Mouse (Mus musculus) liver, adult (tissue): ENCODE measurements around the gene Prkacb.

Experiments used
- GATA4 ChIP-seq: IDR thresholded peaks from 2 replicates; pipeline ENCODE4 v1.6.1; 2014; ENCODE audit warnings: mild to moderate bottlenecking, low read length; ENCODE audit not compliant: insufficient replicate concordance

Prkacb gene

GRCm38 (mm10) chr3:146783645-146784225, 29.1 kb downstream of the Prkacb start:
- no peak for TF ChIP-seq GATA4

DNA sequence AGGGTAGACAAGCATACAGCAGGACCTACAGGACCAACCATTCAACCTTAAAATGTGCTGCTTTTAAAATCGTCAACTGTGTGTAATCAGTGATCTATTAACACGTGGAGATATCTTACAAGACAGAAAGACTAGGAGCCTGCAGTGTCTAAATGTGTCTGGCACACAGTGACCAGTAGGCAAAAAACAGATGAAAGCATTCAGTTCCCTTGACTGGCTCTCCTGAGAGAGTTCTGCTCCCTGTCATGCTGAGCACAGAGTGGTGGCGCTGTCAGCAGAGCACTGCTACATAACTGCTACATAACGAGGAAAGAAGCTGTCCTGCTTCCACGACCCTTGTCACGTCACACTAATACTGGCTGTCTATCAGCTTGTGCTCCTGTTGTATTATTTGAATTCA, 30.2 kb downstream of the Prkacb start:
- no peak for TF ChIP-seq GATA4

GRCm38 (mm10) chr3:146781131-146781530, 31.7 kb downstream of the Prkacb start:
- TF ChIP-seq GATA4: no peak

DNA sequence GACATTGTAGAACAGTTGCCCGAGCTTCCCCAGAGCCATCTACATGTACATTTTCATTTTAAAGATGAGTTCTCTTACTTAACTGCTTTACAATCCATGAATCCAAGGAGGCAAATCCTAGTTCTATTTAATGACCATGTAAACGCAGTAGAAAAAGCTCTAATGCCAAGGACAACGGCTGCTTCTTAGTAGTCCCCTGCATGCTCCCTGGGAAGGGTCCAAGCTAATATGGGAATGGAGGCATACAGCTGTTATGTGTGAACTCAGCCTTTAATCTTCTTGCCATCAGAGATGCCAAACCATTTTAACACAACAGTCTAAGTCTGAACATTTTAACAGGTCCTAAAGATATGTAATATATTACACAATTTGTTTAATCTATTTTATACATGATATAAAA, 32.5 kb downstream of the Prkacb start:
- no peak for TF ChIP-seq GATA4

GRCm38 (mm10) chr3:146778913-146779312, 33.9 kb downstream of the Prkacb start:
- no peak for TF ChIP-seq GATA4

DNA sequence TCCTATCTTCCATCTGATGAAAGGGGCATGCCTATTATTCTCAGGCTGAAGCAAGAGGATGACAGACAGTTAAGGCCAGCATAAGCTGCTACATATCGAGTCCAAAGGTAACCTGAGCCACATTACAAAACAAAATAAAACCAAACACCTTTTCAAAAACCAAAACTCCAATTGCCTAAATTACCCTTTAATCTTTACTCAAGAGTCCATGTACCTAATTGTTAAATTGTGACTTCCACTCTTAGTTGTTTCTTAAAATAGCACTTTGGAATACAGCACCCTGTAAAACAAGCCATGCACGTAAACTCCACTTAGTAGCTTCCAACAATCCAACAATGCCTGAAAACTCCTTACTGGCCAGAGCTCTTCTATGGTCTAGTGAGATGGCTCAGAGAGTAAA, 34.3 kb downstream of the Prkacb start:
- TF ChIP-seq GATA4: no peak

DNA sequence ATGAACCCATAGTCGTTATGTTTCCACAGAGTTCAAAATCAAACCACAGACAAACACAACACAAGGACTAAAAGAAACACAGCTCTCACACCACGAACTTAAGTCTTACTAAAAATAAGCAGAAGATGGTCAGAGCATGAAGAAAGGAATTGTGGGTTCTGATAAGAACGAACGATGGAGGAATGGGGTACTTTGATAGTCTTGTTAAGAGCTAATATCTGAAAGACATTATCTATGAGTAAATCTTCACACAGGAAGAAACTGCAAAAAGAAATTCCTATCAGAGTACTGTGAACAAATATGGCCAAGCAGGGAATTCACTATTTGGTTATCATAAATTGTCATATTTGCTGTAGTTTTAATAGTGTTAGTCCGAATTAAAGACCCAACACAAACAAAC, 36.1 kb downstream of the Prkacb start:
- TF ChIP-seq GATA4: no peak

DNA sequence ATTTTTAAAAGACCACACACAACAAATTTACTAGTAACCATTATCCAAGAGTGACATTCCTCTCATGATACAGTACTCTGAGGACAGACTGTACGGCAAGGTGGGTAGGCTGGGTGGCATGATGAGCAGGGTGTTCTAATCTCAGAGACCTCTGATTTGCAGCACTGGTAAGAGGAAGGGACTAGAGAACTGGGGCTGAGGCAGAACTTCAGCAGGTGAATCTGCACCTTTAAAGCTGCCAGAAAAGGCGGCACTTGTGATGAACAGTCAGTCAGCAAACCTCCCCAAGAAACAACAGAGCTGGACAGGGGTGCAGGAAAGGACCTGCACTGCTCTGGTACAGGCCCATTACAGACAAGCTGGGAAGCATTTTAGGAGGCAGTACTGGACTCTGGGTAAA, 41.9 kb downstream of the Prkacb start:
- no peak for TF ChIP-seq GATA4

DNA sequence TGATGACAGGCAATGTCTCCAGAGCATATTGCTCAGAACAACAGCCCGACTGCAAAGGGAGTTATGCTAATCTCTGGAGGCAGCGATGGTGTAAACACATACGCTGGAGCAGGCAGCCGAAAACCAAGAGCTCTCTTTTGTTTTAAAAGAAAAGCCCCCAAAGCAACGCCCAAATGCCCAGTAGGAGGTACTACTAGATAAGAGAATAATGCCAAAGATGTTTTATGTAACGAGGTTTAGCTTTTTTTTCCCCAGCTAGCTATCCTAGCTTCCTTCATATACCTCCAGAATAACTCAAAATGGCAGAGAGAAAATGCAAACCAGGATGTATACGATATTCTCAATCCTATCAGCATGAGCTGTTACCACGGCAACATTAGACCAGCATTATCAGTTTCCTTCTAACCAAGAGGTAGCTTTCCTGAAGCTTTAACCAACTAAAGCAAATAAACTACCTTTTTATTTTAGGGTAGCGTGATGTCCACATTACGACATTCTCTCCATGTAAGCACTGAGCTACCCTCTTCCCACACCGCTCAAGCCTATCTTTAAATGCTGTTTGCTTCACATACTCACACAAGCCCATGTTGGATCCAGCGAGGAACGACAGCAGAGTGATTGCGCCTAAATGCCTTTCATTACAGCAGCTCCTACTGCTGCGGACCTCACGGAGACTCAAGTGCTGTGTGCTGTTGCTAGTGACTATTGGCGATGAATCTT, 42.7 kb downstream of the Prkacb start:
- no peak for TF ChIP-seq GATA4

- no peak for TF ChIP-seq GATA4
Observed at GRCm38 (mm10) chr3:146769569-146769939, 43.2 kb downstream of the Prkacb start.

DNA sequence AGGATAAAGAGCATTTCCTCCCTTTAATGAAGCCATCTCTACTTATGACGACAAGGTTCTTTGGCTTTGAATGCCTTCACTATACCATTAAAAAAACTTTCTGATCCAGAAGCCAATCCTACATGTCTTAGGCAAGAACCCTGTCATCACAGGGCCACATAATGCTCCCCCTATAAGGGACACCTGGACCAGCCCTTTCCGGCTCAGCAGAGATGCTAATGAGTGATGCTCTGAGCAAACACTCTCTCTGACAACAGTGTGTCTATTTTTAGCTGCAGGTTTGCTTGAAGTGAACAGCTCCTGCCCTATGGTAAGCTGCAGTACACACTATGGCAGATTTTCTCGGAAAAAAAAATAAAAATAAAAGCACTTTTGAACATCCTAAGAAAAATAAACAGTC, 43.9 kb downstream of the Prkacb start:
- TF ChIP-seq GATA4: no peak

- no peak for TF ChIP-seq GATA4
Observed at GRCm38 (mm10) chr3:146768360-146768759, 44.4 kb downstream of the Prkacb start.

DNA sequence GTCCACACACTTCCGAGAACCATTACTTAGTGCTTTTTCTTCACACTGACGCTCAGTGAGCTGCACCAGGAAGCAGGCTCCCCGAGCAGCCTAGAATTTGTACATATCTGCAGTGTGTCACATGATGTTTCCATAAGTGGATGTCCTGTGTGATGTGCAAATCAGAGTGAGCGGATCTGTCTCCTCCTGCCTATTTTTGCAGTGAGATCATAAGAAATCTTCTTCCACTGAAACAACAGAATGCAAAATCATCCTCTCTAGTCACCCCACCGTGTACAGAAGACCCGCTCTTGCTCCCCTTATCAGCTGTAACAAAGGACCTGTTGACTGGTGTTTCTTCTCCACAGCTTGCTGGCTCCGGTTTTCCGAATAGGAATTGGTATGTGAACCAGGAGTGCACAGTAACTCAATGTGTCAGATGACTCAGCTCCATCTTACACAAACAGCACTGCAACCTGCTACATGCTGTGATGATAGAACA, 46.0 kb downstream of the Prkacb start:
- no peak for TF ChIP-seq GATA4

DNA sequence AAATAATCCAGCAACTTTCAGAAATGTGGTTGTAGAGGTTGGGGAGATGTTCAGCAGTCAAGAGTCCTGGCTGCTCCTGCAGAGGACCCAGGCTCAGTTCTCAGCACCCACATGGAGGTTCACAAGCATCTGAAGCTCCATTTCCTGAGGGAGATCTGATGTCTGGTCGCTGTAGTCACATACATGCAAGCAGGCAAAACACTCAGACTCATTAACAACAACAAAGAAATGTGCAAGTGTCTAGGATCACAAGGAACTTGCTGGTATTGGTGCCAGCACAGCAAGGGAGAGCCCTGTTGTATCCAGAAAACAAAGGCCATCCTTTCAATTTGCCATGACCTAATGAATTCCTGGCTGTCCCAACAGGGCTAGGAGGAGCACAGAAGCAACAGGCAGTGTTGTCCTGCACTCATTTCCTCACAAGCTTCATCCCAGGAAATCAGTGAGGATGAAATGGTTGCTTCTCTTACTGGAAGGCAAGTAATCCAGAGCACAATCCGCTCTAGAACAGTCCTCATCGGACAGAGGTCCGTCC, 46.7 kb downstream of the Prkacb start:
- TF ChIP-seq GATA4: no peak

- TF ChIP-seq GATA4: no peak
Observed at GRCm38 (mm10) chr3:146764871-146765529, 47.8 kb downstream of the Prkacb start.

- no peak for TF ChIP-seq GATA4
Observed at GRCm38 (mm10) chr3:146761276-146761675, 51.5 kb downstream of the Prkacb start.
